Mouse (Mus musculus) heart, embryonic 11.5 days (tissue): ENCODE data around the gene Gm17334. TPM values are rescaled to one million over a fixed set of nuclear protein-coding genes. Genes with fewer than 3 reads are reported as not detected.

Experiments
- ATAC-seq: fragments of 200-750 bp; cut with Nextera tagmentation; replicated peaks from 2 replicates; pipeline ENCODE4 v1.8.0; 2017; ENCODE audit warnings: moderate library complexity; ENCODE audit not compliant: insufficient number of reproducible peaks, low FRiP score, low TSS enrichment
- H3K27ac ChIP-seq: fragments of 300-500 bp; sonication (generic); 2 replicates; pipeline ENCODE4 v1.5.1; 2014; ENCODE audit warnings: mild to moderate bottlenecking, low read depth, low read length
- H3K27me3 ChIP-seq: fragments of 300-500 bp; sonication (generic); 2 replicates; pipeline ENCODE4 v1.6.1; 2014; ENCODE audit warnings: mild to moderate bottlenecking, low read length, mixed read lengths; ENCODE audit not compliant: control insufficient read depth, insufficient read depth
- H3K36me3 ChIP-seq: fragments of 300-500 bp; sonication (generic); 2 replicates; pipeline ENCODE4 v1.6.1; 2014; ENCODE audit warnings: mild to moderate bottlenecking, low read length, moderate library complexity, mixed read lengths; ENCODE audit not compliant: control insufficient read depth, insufficient read depth
- H3K4me1 ChIP-seq: fragments of 300-500 bp; sonication (generic); 2 replicates; pipeline ENCODE4 v1.6.1; 2014; ENCODE audit warnings: low read length; ENCODE audit not compliant: control insufficient read depth, insufficient read depth
- H3K4me2 ChIP-seq: fragments of 300-500 bp; sonication (generic); 2 replicates; pipeline ENCODE4 v1.6.1; 2014; ENCODE audit warnings: mild to moderate bottlenecking, moderate library complexity
- H3K4me3 ChIP-seq: fragments of 300-500 bp; sonication (generic); 2 replicates; pipeline ENCODE4 v1.5.1; 2014; ENCODE audit warnings: low read depth, low read length
- H3K9ac ChIP-seq: fragments of 300-500 bp; sonication (generic); 2 replicates; pipeline ENCODE4 v1.6.1; 2014; ENCODE audit warnings: mild to moderate bottlenecking, low read depth, low read length, moderate library complexity
- H3K9me3 ChIP-seq: fragments of 300-500 bp; sonication (generic); replicated peaks from 2 replicates; pipeline ENCODE4 v1.6.1; 2016; ENCODE audit warnings: low read length; ENCODE audit not compliant: control insufficient read depth
- WGBS: fragments of 180-500 bp; shearing (Covaris S2); extraction: QIAGEN DNeasy Blood & Tissue Kit; methylation state at CpG from one replicate; pipeline ENCODE4 v1.1.7; 2014; ENCODE audit not compliant: insufficient replicate concordance; 5-methylcytosine and 5-hydroxymethylcytosine counted together
- polyA plus RNA-seq: library from polyadenylated mRNA; unstranded; fragments of >200 nt; fragmentation: Nextera tagmentation; extraction: Ambion mirVana; gene quantifications from 2 replicates; pipeline ENCODE4 v1.2.1, GENCODE M21; 2014

Gene Gm17334
- polyA plus RNA-seq, 1 experiment from 2014 or later = 0.24 TPM

- Histone ChIP-seq H3K27ac (no peak overlapping the region), H3K36me3 (no peaks in the 10 kb centered on the region), H3K9me3 (no peaks in the 10 kb centered on the region), H3K4me3 (no peak overlapping the region), H3K4me1 (no peaks in the 10 kb centered on the region), H3K9ac (no peak overlapping the region), H3K4me2 (no peak overlapping the region), H3K27me3 (no peaks in the 10 kb centered on the region)
- no peak for ATAC-seq
- WGBS = 65% methylated on average over 12 of the region's 12 CpGs
Measured at GRCm38 (mm10) chr11:53803093-53803492, 30.1 kb upstream of the Gm17334 start.

- Histone ChIP-seq H3K9me3 (no peaks in the 10 kb centered on the region), H3K27me3 (no peaks in the 10 kb centered on the region), H3K9ac (no peak overlapping the region), H3K4me2 (no peak overlapping the region), H3K36me3 (no peaks in the 10 kb centered on the region), H3K4me1 (peaks cover 8% of the 10 kb centered on the region), H3K27ac (no peak overlapping the region), H3K4me3 (no peak overlapping the region)
- 79% methylated on average over 5 of the region's 5 CpGs for WGBS
- no peak for ATAC-seq
Measured at GRCm38 (mm10) chr11:53800975-53801374, 28.0 kb upstream of the Gm17334 start.

- Histone ChIP-seq H3K4me1 (peaks cover 16% of the 10 kb centered on the region), H3K9ac (no peak overlapping the region), H3K36me3 (no peaks in the 10 kb centered on the region), H3K4me2 (no peak overlapping the region), H3K27me3 (no peaks in the 10 kb centered on the region), H3K9me3 (no peaks in the 10 kb centered on the region), H3K27ac (no peak overlapping the region), H3K4me3 (no peak overlapping the region)
- WGBS = 63% methylated on average over 4 of the region's 4 CpGs
- no peak for ATAC-seq
Measured at GRCm38 (mm10) chr11:53800036-53800435, 27.0 kb upstream of the Gm17334 start.

GRCm38 (mm10) chr11:53798041-53798711, 25.2 kb upstream of the Gm17334 start:
- H3K4me1 ChIP-seq = peaks cover 24% of the 10 kb centered on the region
- WGBS = 89% methylated on average over 10 of the region's 10 CpGs
- H3K4me2 ChIP-seq = no peak overlapping the region
- no peak for ATAC-seq
- no peaks in the 10 kb centered on the region for H3K27me3 ChIP-seq
- no peaks in the 10 kb centered on the region for H3K9me3 ChIP-seq
- H3K27ac ChIP-seq = no peak overlapping the region
- H3K36me3 ChIP-seq = no peaks in the 10 kb centered on the region
- H3K9ac ChIP-seq = no peak overlapping the region
- no peak overlapping the region for H3K4me3 ChIP-seq

GRCm38 (mm10) chr11:53797386-53797920, 24.5 kb upstream of the Gm17334 start:
- H3K36me3 ChIP-seq = no peaks in the 10 kb centered on the region
- H3K27me3 ChIP-seq = no peaks in the 10 kb centered on the region
- H3K4me3 ChIP-seq = no peak overlapping the region
- peaks cover 24% of the 10 kb centered on the region for H3K4me1 ChIP-seq
- no peak overlapping the region for H3K9ac ChIP-seq
- H3K27ac ChIP-seq = no peak overlapping the region
- no peaks in the 10 kb centered on the region for H3K9me3 ChIP-seq
- ATAC-seq = no peak
- no peak overlapping the region for H3K4me2 ChIP-seq
- 69% methylated on average over 6 of the region's 6 CpGs for WGBS

GRCm38 (mm10) chr11:53796409-53797151, 23.6 kb upstream of the Gm17334 start:
- H3K27ac ChIP-seq = no peak overlapping the region
- no peak for ATAC-seq
- H3K9me3 ChIP-seq = no peaks in the 10 kb centered on the region
- H3K36me3 ChIP-seq = no peaks in the 10 kb centered on the region
- H3K27me3 ChIP-seq = no peaks in the 10 kb centered on the region
- H3K9ac ChIP-seq = no peak overlapping the region
- H3K4me1 ChIP-seq = peaks cover 24% of the 10 kb centered on the region
- H3K4me3 ChIP-seq = no peak overlapping the region
- no peak overlapping the region for H3K4me2 ChIP-seq
- 50% methylated on average over 12 of the region's 12 CpGs for WGBS

- 35% methylated on average over 8 of the region's 8 CpGs for WGBS
- Histone ChIP-seq H3K9ac (no peak overlapping the region), H3K36me3 (no peaks in the 10 kb centered on the region), H3K9me3 (no peaks in the 10 kb centered on the region), H3K27ac (peak overlapping the region; percentile 59), H3K27me3 (no peaks in the 10 kb centered on the region), H3K4me2 (0 out of 2 replicates have a peak overlapping the region, but pooled peaks have one; percentile 9), H3K4me1 (peaks cover 24% of the 10 kb centered on the region), H3K4me3 (no peak overlapping the region)
- ATAC-seq = peak; percentile 40; the same call in 1 of the 2 replicates
Measured at GRCm38 (mm10) chr11:53795813-53796212, 22.8 kb upstream of the Gm17334 start.

GRCm38 (mm10) chr11:53794671-53795557, 21.9 kb upstream of the Gm17334 start:
- H3K4me3 ChIP-seq = no peak overlapping the region
- H3K9ac ChIP-seq = no peak overlapping the region
- peaks cover 24% of the 10 kb centered on the region for H3K4me1 ChIP-seq
- H3K36me3 ChIP-seq = no peaks in the 10 kb centered on the region
- H3K27me3 ChIP-seq = no peaks in the 10 kb centered on the region
- no peaks in the 10 kb centered on the region; the same call in 1 of the 2 replicates for H3K9me3 ChIP-seq
- no peak overlapping the region; the same call in 1 of the 2 replicates for H3K4me2 ChIP-seq
- WGBS = 49% methylated on average over 25 of the region's 25 CpGs
- peak overlapping the region; percentile 59 for H3K27ac ChIP-seq
- 0 out of 2 replicates have a peak, but pooled peaks have one; percentile 28 for ATAC-seq
